Mouse (Mus musculus) cerebellum, adult 2 months (tissue): Measurements from ENCODE around the gene Galk1.

Experiments
- CTCF ChIP-seq: fragments of 200-500 bp; IDR thresholded peaks from 2 replicates; pipeline ENCODE4 v1.5.1; 2011; ENCODE audit warnings: low read depth, mild to moderate bottlenecking, control low read depth, low read length, moderate library complexity, borderline replicate concordance; ENCODE audit not compliant: insufficient read depth
- POLR2A ChIP-seq: fragments of 200-500 bp; IDR thresholded peaks from 2 replicates; pipeline ENCODE4 v1.6.1; 2011; ENCODE audit warnings: low read length, control low read depth, borderline replicate concordance; ENCODE audit not compliant: insufficient read depth

- TF ChIP-seq CTCF = no peak
- no peak for TF ChIP-seq POLR2A
These were observed 24.2 kb upstream of the Galk1 start for GRCm38 (mm10) chr11:116036671-116037070.
